In the genomic region with DNA sequence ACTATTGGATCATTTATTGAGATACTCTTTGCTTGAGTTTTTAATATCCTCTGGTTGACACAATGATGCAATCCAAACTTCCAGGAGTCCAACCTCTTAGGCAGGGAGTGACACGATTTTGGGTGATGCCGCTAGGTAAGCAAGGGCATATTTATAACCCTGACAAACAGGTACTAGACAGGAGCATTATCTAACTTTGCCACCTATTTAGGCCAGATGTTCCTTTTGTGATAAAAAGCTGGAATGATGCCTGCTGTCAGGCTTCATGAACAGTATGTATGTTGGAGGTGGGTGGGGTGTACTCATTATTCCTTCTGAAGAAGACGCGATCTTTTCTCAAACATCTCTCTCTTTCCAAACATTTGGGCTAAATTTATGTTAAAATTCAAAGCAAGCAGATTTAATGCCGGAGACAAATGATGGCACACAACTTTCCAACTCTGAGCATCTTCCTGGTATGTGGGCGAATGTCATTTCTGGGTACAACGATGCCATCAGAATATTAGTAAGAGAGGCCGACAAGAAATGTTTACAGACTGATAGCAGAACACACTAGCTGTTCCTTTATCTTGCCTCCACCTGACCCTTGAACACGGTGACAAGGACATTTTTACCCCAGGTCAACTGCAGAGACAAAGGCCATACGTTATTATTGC, we compare ENCODE assay signal across 9 mouse cellular contexts. TPM values are rescaled to one million over a fixed set of nuclear protein-coding genes. Genes with fewer than 3 reads are reported as not detected.
DNase-seq lines count a peak whose midpoint lies in the region; ATAC-seq and TF ChIP-seq lines count a peak whose summit lies in the region.
"Had no signal": no experiment of that assay in that cellular context is flagged by ENCODE, and none has a peak within 500 bp of the region (broad histone marks: within the 10 kb centered on the region; RNA-seq: fewer than 3 reads in every experiment).

No protein-coding gene starts in this region.

- TF ChIP-seq CTCF in G1E (IDR thresholded peaks at IDR 0.05; ENCODE audit: low read depth, low read length), result no peak
- no peak for TF ChIP-seq CTCF in liver, postnatal 0 days (IDR thresholded peaks at IDR 0.05; ENCODE audit: low read depth)

- 0 out of 2 replicates have a peak, but pooled peaks have one; percentile 12 for ATAC-seq in G1E (ENCODE audit: extremely low read depth, insufficient number of reproducible peaks, low FRiP score, poor library complexity, severe bottlenecking)
- no peak for ATAC-seq in heart, embryonic 15.5 days (replicated peaks; ENCODE audit: insufficient number of reproducible peaks, insufficient read depth, low FRiP score, low read depth)
- peak; percentile 20 for ATAC-seq in liver, postnatal 0 days

- no peaks in the 10 kb centered on the region for H3K36me3 ChIP-seq in heart, embryonic 10.5 days
- peaks cover 19% of the 10 kb centered on the region for H3K36me3 ChIP-seq in G1E (replicated peaks)
- no peaks in the 10 kb centered on the region for H3K36me3 ChIP-seq in heart, embryonic 15.5 days
- no peaks in the 10 kb centered on the region for H3K36me3 ChIP-seq in liver, postnatal 0 days (replicated peaks; ENCODE audit: insufficient read depth, low read length)

- no peaks in the 10 kb centered on the region for H3K9me3 ChIP-seq in heart, embryonic 10.5 days
- no peaks in the 10 kb centered on the region for H3K9me3 ChIP-seq in G1E (replicated peaks)
- no peaks in the 10 kb centered on the region for H3K9me3 ChIP-seq in heart, embryonic 15.5 days (replicated peaks)
- H3K9me3 ChIP-seq in liver, postnatal 0 days (ENCODE audit: low read length), result no peaks in the 10 kb centered on the region

- H3K27me3 ChIP-seq in heart, embryonic 10.5 days (ENCODE audit: insufficient read depth, poor library complexity, severe bottlenecking), result no peaks in the 10 kb centered on the region
- no peaks in the 10 kb centered on the region for H3K27me3 ChIP-seq in G1E (ENCODE audit: insufficient read depth, low read length)
- no peaks in the 10 kb centered on the region for H3K27me3 ChIP-seq in heart, embryonic 15.5 days
- H3K27me3 ChIP-seq in liver, postnatal 0 days (ENCODE audit: insufficient read depth, low read length), result no peaks in the 10 kb centered on the region
- H3K27me3 ChIP-seq: Patski had no signal

- H3K27ac ChIP-seq in heart, embryonic 10.5 days, result peak overlapping the region; percentile 99
- H3K27ac ChIP-seq in heart, embryonic 15.5 days, result peak overlapping the region; percentile 96
- peak overlapping the region; percentile 99 for H3K27ac ChIP-seq in liver, postnatal 0 days (ENCODE audit: low read depth)

- peak overlapping the region; percentile 37; the same call in 1 of the 2 replicates for H3K9ac ChIP-seq in heart, embryonic 15.5 days
- H3K9ac ChIP-seq in liver, postnatal 0 days (replicated peaks), result peak overlapping the region; percentile 100

- peak; percentile 76 for TF ChIP-seq EP300 in liver, postnatal 0 days (IDR thresholded peaks at IDR 0.05; ENCODE audit: low read depth)

- WGBS in heart, embryonic 10.5 days, result 51% methylated on average over 10 of the region's 10 CpGs
- 54% methylated on average over 10 of the region's 10 CpGs for WGBS in heart, embryonic 15.5 days
- 33% methylated on average over 10 of the region's 10 CpGs for WGBS in liver, postnatal 0 days (ENCODE audit: insufficient replicate concordance)

- DNase-seq in heart, embryonic 10.5 days (ENCODE audit: low spot score), result no peak
- no peak for DNase-seq in heart, adult 8-10 months (ENCODE audit: low spot score)
- DNase-seq in G1E (ENCODE audit: low spot score), result peak; percentile 22
- no peak for DNase-seq in liver, postnatal 0 days
- no peak for DNase-seq in thymus, postnatal 14 days
- no peak for DNase-seq in adipocyte (ENCODE audit: low spot score)
- no peak for DNase-seq in urinary bladder, postnatal 4 days (ENCODE audit: low spot score in 2 of 2)

- peak overlapping the region; percentile 99 for H3K4me3 ChIP-seq in heart, embryonic 10.5 days
- H3K4me3 ChIP-seq in G1E (ENCODE audit: low read depth, low read length), result peak overlapping the region; percentile 84
- H3K4me3 ChIP-seq in heart, embryonic 15.5 days, result peak overlapping the region; percentile 92
- H3K4me3 ChIP-seq in liver, postnatal 0 days (ENCODE audit: low read depth, low read length), result peak overlapping the region; percentile 99

- peaks cover 41% of the 10 kb centered on the region for H3K4me1 ChIP-seq in heart, embryonic 10.5 days
- peaks cover 43% of the 10 kb centered on the region for H3K4me1 ChIP-seq in G1E (ENCODE audit: insufficient read depth, low read depth, low read length)
- peaks cover 29% of the 10 kb centered on the region for H3K4me1 ChIP-seq in heart, embryonic 15.5 days (replicated peaks)
- H3K4me1 ChIP-seq in liver, postnatal 0 days (ENCODE audit: insufficient read depth), result peaks cover 31% of the 10 kb centered on the region

- H3K4me2 ChIP-seq in heart, embryonic 15.5 days, result peak overlapping the region; percentile 59
- H3K4me2 ChIP-seq in liver, postnatal 0 days (ENCODE audit: low read depth, low read length), result peak overlapping the region; percentile 74

RNA-seq across cellular contexts. Expression of gene Mkln1, which starts 0.6 kb away (rescaled TPM):
- 210 and 228 TPM in 2 replicates for polyA plus RNA-seq in heart, embryonic 10.5 days (2016; fragmentation: Nextera tagmentation; extraction: Ambion mirVana)
- 100 to 1,000 TPM; 145 to 175 (median 158) TPM for total RNA-seq in heart, adult 8-10 months (2022)
- total RNA-seq in G1E (2014; fragmentation: Nextera tagmentation), result 79.5 and 98.7 TPM in 2 replicates
- 182 and 196 TPM in 2 replicates for total RNA-seq in G1E (2017)
- polyA plus RNA-seq in G1E (2012), result 28.8 and 122 TPM in 2 replicates
- 190 and 194 TPM in 2 replicates for polyA plus RNA-seq in heart, embryonic 15.5 days (2015; fragmentation: Nextera tagmentation; extraction: Ambion mirVana)
- 95.7 and 103 TPM in 2 replicates for polyA plus RNA-seq in liver, postnatal 0 days (2015; fragmentation: Nextera tagmentation; extraction: Ambion mirVana)
